Mouse (Mus musculus): ENCODE measurements around the gene Spats1.

DNA sequence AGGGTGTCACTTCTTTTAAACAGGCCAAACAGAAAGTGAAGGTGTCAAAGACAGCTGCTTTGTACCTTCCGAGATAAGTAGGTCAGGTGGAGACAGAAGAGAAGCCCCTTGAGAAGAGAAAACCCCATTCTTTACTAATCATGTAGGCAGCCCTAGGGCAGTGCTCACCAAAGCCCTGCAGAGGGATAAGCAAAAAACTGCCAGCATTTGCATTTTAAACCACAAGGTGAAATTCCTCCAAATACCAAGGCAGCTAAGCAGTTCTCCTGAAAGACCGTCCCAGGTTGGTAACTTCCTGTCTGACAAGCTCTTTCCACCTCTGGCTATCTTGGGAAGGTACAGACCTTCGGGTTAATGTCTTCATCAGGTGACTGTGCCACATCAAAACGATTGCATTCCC, 27.1 kb upstream of the Spats1 start:
- TF ChIP-seq POLR2A (IDR thresholded peaks at IDR 0.05; ENCODE audit: insufficient read depth, low read length) (no peak), CTCF (IDR thresholded peaks at IDR 0.05; ENCODE audit: low read depth, low read length) (no peak), EP300 (IDR thresholded peaks at IDR 0.05; ENCODE audit: insufficient read depth, low read depth, low read length) (no peak)

Data from ES-Bruce4 (cell line).